Mouse (Mus musculus) spleen, adult 2 months (tissue): ENCODE measurements around the gene Papss2. TPM values are rescaled to one million over a fixed set of nuclear protein-coding genes. Genes with fewer than 3 reads are reported as not detected.
"Not testable (repeated sequence)": the region's sequence is repeated elsewhere in the genome, so short reads cannot be mapped to it uniquely, and the experiment has no call there.

Experiments used
- DNase-seq, 2 experiments: peaks; one replicate each; pipeline versions ENCODE4 v3.0.0 to v3.0.0-alpha.2; 2012 to 2021; ENCODE audit warnings: low spot score in 2 of 2, low read depth in 1 of 2
- H3K27ac ChIP-seq: fragments of 200-500 bp; 2 replicates; pipeline ENCODE4 v1.5.1; 2012; ENCODE audit warnings: low read length, inconsistent platforms; ENCODE audit not compliant: insufficient read depth
- H3K27me3 ChIP-seq: fragments of 200-500 bp; 2 replicates; pipeline ENCODE4 v1.6.1; 2012; ENCODE audit warnings: mild to moderate bottlenecking, moderate library complexity, low read length, inconsistent platforms; ENCODE audit not compliant: control insufficient read depth, insufficient read depth
- H3K36me3 ChIP-seq: fragments of 200-500 bp; 2 replicates; pipeline ENCODE4 v1.6.1; 2012; ENCODE audit warnings: mild to moderate bottlenecking, low read length, inconsistent platforms; ENCODE audit not compliant: control insufficient read depth, insufficient read depth
- H3K4me1 ChIP-seq: fragments of 200-500 bp; 2 replicates; pipeline ENCODE4 v1.6.1; 2011; ENCODE audit warnings: inconsistent platforms; ENCODE audit not compliant: control insufficient read depth, insufficient read depth, insufficient read length
- H3K4me3 ChIP-seq: fragments of 200-500 bp; 2 replicates; pipeline ENCODE4 v1.5.1; 2011; ENCODE audit warnings: mild to moderate bottlenecking, inconsistent platforms; ENCODE audit not compliant: insufficient read depth, insufficient read length; ENCODE audit errors: extremely low read depth
- CTCF ChIP-seq: fragments of 200-500 bp; IDR thresholded peaks from 2 replicates; pipeline ENCODE4 v1.5.1; 2011; ENCODE audit warnings: mild to moderate bottlenecking, inconsistent platforms; ENCODE audit not compliant: insufficient read depth, insufficient read length, insufficient replicate concordance; ENCODE audit errors: extremely low read depth
- POLR2A ChIP-seq: fragments of 200-500 bp; IDR thresholded peaks from 2 replicates; pipeline ENCODE4 v1.6.1; 2011; ENCODE audit warnings: low read depth, low read length, inconsistent platforms
- WGBS: fragments of 180-500 bp; shearing (Covaris S2); methylation state at CpG from one replicate; pipeline ENCODE4 v1.1.7; 2018; 5-methylcytosine and 5-hydroxymethylcytosine counted together
- polyA plus RNA-seq: library from polyadenylated mRNA; depleted of rRNA; stranded (reverse); fragments of >200 nt; gene quantifications from 2 replicates; pipeline ENCODE4 v1.2.3, GENCODE M21; 2012

Gene Papss2
- polyA plus RNA-seq, 1 experiment: 1.8 TPM

GRCm38 (mm10) chr19:32665243-32665642, 69.7 kb downstream of the Papss2 start:
- no peak for DNase-seq
- peaks cover 2% of the 10 kb centered on the region; the same call in 1 of the 2 replicates for H3K36me3 ChIP-seq
- H3K4me3 ChIP-seq: no peak overlapping the region
- H3K4me1 ChIP-seq: no peaks in the 10 kb centered on the region
- no peak overlapping the region for H3K27ac ChIP-seq
- H3K27me3 ChIP-seq: no peaks in the 10 kb centered on the region
- WGBS: 78% methylated on average over 8 of the region's 8 CpGs
- TF ChIP-seq CTCF (no peak), POLR2A (no peak)

DNA sequence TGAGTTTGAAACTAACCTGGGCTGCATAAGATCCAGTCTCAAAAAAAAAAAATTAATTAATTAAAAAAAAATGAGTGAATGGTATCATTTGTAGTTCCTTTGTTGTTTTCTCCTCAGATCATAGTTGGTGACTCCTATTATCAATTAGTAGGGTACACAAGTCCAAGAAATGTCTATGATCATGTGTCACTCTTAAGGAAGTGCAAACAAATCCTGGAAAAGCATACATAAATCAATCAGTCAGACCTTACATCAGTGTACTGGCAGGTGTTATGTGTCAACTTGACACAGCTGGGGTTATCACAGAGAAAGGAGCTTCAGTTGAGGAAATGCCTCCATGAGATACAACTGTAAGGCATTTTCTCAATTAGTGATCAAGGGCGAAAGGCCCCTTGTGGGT, 72.2 kb downstream of the Papss2 start:
- not testable (repeated sequence) for H3K27ac ChIP-seq, H3K4me1 ChIP-seq, DNase-seq, H3K4me3 ChIP-seq, H3K36me3 ChIP-seq, H3K27me3 ChIP-seq
- 96% methylated on average over 1 of the region's 1 CpGs for WGBS

GRCm38 (mm10) chr19:32675766-32676165, 80.2 kb downstream of the Papss2 start:
- peaks cover 17% of the 10 kb centered on the region for H3K36me3 ChIP-seq
- no peak for TF ChIP-seq CTCF
- TF ChIP-seq POLR2A: no peak
- no peaks in the 10 kb centered on the region for H3K4me1 ChIP-seq
- no peaks in the 10 kb centered on the region for H3K27me3 ChIP-seq
- 93% methylated on average over 3 of the region's 3 CpGs for WGBS
- H3K4me3 ChIP-seq: no peak overlapping the region
- DNase-seq: no peak
- H3K27ac ChIP-seq: no peak overlapping the region

GRCm38 (mm10) chr19:32680894-32681293, 85.3 kb downstream of the Papss2 start:
- H3K27me3 ChIP-seq: no peaks in the 10 kb centered on the region
- TF ChIP-seq POLR2A: no peak
- no peak for TF ChIP-seq CTCF
- 24% methylated on average over 2 of the region's 2 CpGs for WGBS
- DNase-seq: no peak
- peak overlapping the region; percentile 27; the same call in 1 of the 2 replicates for H3K4me3 ChIP-seq
- no peak overlapping the region for H3K27ac ChIP-seq
- H3K4me1 ChIP-seq: no peaks in the 10 kb centered on the region
- H3K36me3 ChIP-seq: peaks cover 16% of the 10 kb centered on the region

DNA sequence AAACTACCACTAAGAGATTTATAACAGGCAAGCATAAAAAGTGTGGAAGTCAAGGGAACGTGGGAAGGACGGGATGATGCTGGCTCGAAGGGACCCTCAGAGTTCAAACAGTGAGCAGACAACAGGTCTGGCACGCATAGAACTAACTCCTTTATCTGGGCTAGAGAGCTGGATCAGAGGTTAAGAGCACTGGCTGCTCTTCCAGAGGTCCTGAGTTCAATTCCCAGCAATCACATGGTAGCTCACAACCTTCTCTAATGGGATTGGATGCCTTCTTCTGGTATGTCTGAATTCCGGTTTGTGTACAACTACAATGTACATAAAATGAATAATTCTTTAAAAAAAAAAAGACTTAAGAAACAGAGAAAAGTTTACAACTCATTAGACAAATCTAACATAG, 87.5 kb downstream of the Papss2 start:
- WGBS: 93% methylated on average over 5 of the region's 5 CpGs
- no peaks in the 10 kb centered on the region for H3K4me1 ChIP-seq
- TF ChIP-seq POLR2A: no peak
- no peak for TF ChIP-seq CTCF
- H3K27ac ChIP-seq: no peak overlapping the region
- H3K36me3 ChIP-seq: peaks cover 14% of the 10 kb centered on the region
- no peak overlapping the region for H3K4me3 ChIP-seq
- H3K27me3 ChIP-seq: no peaks in the 10 kb centered on the region
- DNase-seq: no peak

DNA sequence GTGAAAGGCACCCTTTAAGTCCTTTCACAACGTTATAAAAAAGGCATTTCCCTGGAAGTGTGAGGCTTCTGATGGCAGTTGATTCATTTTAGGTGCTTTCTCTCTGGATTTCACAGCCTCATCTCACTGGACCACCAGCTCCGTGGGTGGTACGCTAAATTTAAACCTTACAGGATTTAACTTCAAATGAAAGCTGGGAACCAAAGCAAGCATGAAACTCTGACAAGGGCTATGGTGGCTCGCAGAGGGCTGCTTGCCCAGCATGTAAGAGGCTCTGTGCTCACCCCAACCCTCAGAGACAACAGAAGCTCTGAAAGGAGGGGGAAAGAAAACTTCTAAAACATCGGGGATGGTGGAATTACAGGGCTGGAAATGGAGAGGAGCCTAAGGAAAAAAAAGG, 92.1 kb downstream of the Papss2 start:
- WGBS: 96% methylated on average over 5 of the region's 5 CpGs

GRCm38 (mm10) chr19:32688227-32688626, 92.6 kb downstream of the Papss2 start:
- H3K36me3 ChIP-seq: peaks cover 16% of the 10 kb centered on the region
- not testable (repeated sequence) for H3K27me3 ChIP-seq, DNase-seq, H3K27ac ChIP-seq, H3K4me3 ChIP-seq, H3K4me1 ChIP-seq
- WGBS: 90% methylated on average over 3 of the region's 3 CpGs

More for the DNA sequence above, 92.1 kb downstream of the Papss2 start:
- no peak overlapping the region for H3K4me3 ChIP-seq
- no peaks in the 10 kb centered on the region for H3K27me3 ChIP-seq
- no peak for TF ChIP-seq POLR2A
- no peak for TF ChIP-seq CTCF
- peaks cover 17% of the 10 kb centered on the region for H3K36me3 ChIP-seq
- DNase-seq: no peak
- no peaks in the 10 kb centered on the region for H3K4me1 ChIP-seq
- H3K27ac ChIP-seq: no peak overlapping the region
